Mouse (Mus musculus) liver, adult 2 months (tissue): ENCODE measurements around the gene H2-T3. TPM values are rescaled to one million over a fixed set of nuclear protein-coding genes. Genes with fewer than 3 reads are reported as not detected.

Experiments used
- DNase-seq: peaks from one replicate; pipeline ENCODE4 v3.0.0-alpha.2; 2011; ENCODE audit warnings: low read depth, low spot score; ENCODE audit errors: extremely low read depth
- H3K27ac ChIP-seq: fragments of 200-500 bp; replicated peaks from 2 replicates; pipeline ENCODE4 v1.5.1; 2012; ENCODE audit warnings: low read depth, mild to moderate bottlenecking, control low read depth, inconsistent platforms, low read length; ENCODE audit not compliant: insufficient read depth
- H3K27me3 ChIP-seq: fragments of 200-500 bp; 2 replicates; pipeline ENCODE4 v1.6.1; 2012; ENCODE audit warnings: mild to moderate bottlenecking, moderate library complexity, low read length, inconsistent platforms; ENCODE audit not compliant: control insufficient read depth, insufficient read depth
- H3K36me3 ChIP-seq: fragments of 200-500 bp; 2 replicates; pipeline ENCODE4 v1.6.1; 2012; ENCODE audit warnings: low read length, inconsistent platforms; ENCODE audit not compliant: control insufficient read depth, insufficient read depth
- H3K4me1 ChIP-seq: fragments of 200-500 bp; 2 replicates; pipeline ENCODE4 v1.6.1; 2011; ENCODE audit warnings: low read length; ENCODE audit not compliant: control insufficient read depth, insufficient read depth
- H3K4me3 ChIP-seq: fragments of 200-500 bp; 2 replicates; pipeline ENCODE4 v1.5.1; 2011; ENCODE audit warnings: low read depth, mild to moderate bottlenecking, control low read depth, low read length, moderate library complexity; ENCODE audit not compliant: insufficient read depth
- H3K79me2 ChIP-seq: fragments of 200-500 bp; 2 replicates; pipeline ENCODE4 v1.6.1; 2012; ENCODE audit warnings: inconsistent platforms, mild to moderate bottlenecking, low read length, moderate library complexity; ENCODE audit not compliant: control insufficient read depth, insufficient read depth
- H3K9ac ChIP-seq: fragments of 200-500 bp; 2 replicates; pipeline ENCODE4 v1.6.1; 2012; ENCODE audit warnings: low read depth, mild to moderate bottlenecking, control low read depth, inconsistent platforms, low read length
- CTCF ChIP-seq: fragments of 200-500 bp; IDR thresholded peaks from 2 replicates; pipeline ENCODE4 v1.5.1; 2011; ENCODE audit warnings: low read depth, low read length, control low read depth
- POLR2A ChIP-seq: fragments of 200-500 bp; IDR thresholded peaks from 2 replicates; pipeline ENCODE4 v1.6.1; 2011; ENCODE audit warnings: low read length, control low read depth; ENCODE audit not compliant: insufficient read depth; ENCODE audit errors: extremely low read depth
- WGBS: fragments of 180-500 bp; shearing (Covaris S2); methylation state at CpG from one replicate; pipeline ENCODE4 v1.1.7; 2018; 5-methylcytosine and 5-hydroxymethylcytosine counted together
- polyA plus RNA-seq: library from polyadenylated mRNA; depleted of rRNA; stranded (reverse); fragments of >200 nt; gene quantifications from 2 replicates; pipeline ENCODE4 v1.2.3, GENCODE M21; 2012
- total RNA-seq: library from RNA; depleted of rRNA; stranded (reverse); fragments of >200 nt; gene quantifications from 2 replicates; pipeline ENCODE4 v1.2.3, GENCODE M21; 2014

Gene H2-T3
- total and polyA plus RNA-seq, 2 experiments = not detected

DNA sequence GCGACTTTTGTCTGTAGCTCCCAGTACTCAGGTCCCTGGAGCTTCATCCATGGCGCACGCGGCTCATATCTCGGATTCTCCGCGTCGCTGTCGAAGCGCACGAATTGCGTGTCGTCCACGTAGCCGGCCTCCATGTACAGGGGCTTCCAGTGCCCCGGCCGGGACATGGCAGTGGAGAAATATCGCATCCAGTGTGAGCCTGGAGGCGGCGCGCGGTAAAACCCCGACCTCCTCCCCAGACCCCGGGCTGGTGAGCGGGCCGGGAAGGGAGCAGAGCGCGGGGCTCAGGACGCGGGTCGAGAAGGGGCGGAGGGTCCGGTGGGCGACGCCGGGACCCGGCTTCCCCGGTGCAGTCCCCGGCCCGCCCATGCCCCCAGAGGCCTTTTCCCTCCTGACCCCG is 15.8 kb upstream of the H2-T3 start:
- H3K27me3 ChIP-seq = no peaks in the 10 kb centered on the region
- peak overlapping the region; percentile 68 for H3K9ac ChIP-seq
- no peaks in the 10 kb centered on the region for H3K36me3 ChIP-seq
- no peak for DNase-seq
- no peak overlapping the region for H3K27ac ChIP-seq
- under 1% methylated on average over 41 of the region's 41 CpGs for WGBS
- peak overlapping the region; percentile 66 for H3K4me3 ChIP-seq
- no peak for TF ChIP-seq POLR2A
- TF ChIP-seq CTCF = no peak
- H3K4me1 ChIP-seq = no peaks in the 10 kb centered on the region
- H3K79me2 ChIP-seq = no peaks in the 10 kb centered on the region

- WGBS = under 1% methylated on average over 15 of the region's 15 CpGs
- no peak overlapping the region for H3K27ac ChIP-seq
- no peaks in the 10 kb centered on the region for H3K4me1 ChIP-seq
- no peaks in the 10 kb centered on the region for H3K79me2 ChIP-seq
- H3K4me3 ChIP-seq = peak overlapping the region; percentile 66
- peak; percentile 45 for DNase-seq
- TF ChIP-seq CTCF (no peak), POLR2A (no peak)
- H3K27me3 ChIP-seq = no peaks in the 10 kb centered on the region
- no peaks in the 10 kb centered on the region for H3K36me3 ChIP-seq
- peak overlapping the region; percentile 68 for H3K9ac ChIP-seq
These were observed 15.4 kb upstream of the H2-T3 start for GRCm38 (mm10) chr17:36205456-36205855.

- H3K79me2 ChIP-seq = no peaks in the 10 kb centered on the region
- peaks cover 2% of the 10 kb centered on the region; the same call in 1 of the 2 replicates for H3K27me3 ChIP-seq
- no peak overlapping the region for H3K27ac ChIP-seq
- WGBS = 94% methylated on average over 2 of the region's 2 CpGs
- H3K4me1 ChIP-seq = no peaks in the 10 kb centered on the region
- H3K4me3 ChIP-seq = no peak overlapping the region
- no peak overlapping the region for H3K9ac ChIP-seq
- TF ChIP-seq CTCF = no peak
- no peak for TF ChIP-seq POLR2A
- DNase-seq = no peak
- no peaks in the 10 kb centered on the region for H3K36me3 ChIP-seq
These were observed 11.8 kb upstream of the H2-T3 start for GRCm38 (mm10) chr17:36201851-36202250.

DNA sequence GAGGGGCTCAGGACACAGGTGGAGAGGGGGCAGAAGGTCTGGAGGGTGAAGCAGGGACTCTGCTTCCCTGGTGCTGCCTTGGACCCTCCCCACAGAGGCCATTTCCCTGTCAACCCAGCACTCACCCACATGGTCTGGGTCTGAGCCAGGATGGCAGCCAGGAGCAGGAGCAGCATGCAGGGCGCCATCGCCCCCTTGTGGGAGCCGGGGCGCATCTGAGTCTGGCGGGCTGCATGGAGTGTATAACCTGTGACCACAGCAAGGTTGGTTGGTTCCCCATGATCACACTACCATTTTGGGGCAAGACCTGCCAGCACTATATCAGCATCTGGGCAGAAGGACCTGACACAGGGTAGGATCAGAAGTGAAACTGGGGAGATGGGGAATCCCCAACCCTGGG is 8.2 kb upstream of the H2-T3 start:
- Histone ChIP-seq H3K36me3 (no peaks in the 10 kb centered on the region), H3K4me1 (no peaks in the 10 kb centered on the region), H3K27ac (no peak overlapping the region), H3K4me3 (no peak overlapping the region), H3K79me2 (no peaks in the 10 kb centered on the region), H3K27me3 (peaks cover 2% of the 10 kb centered on the region; the same call in 1 of the 2 replicates), H3K9ac (no peak overlapping the region)
- TF ChIP-seq POLR2A (no peak), CTCF (peak; percentile 30; the same call in 1 of the 2 replicates)
- no peak for DNase-seq
- 19% methylated on average over 5 of the region's 5 CpGs for WGBS

GRCm38 (mm10) chr17:36194471-36194870 is 4.4 kb upstream of the H2-T3 start:
- no peak overlapping the region for H3K4me3 ChIP-seq
- no peak for TF ChIP-seq POLR2A
- TF ChIP-seq CTCF = no peak
- H3K36me3 ChIP-seq = no peaks in the 10 kb centered on the region
- H3K27ac ChIP-seq = no peak overlapping the region
- no peak for DNase-seq
- H3K9ac ChIP-seq = no peak overlapping the region
- no peaks in the 10 kb centered on the region for H3K79me2 ChIP-seq
- no peaks in the 10 kb centered on the region for H3K4me1 ChIP-seq
- H3K27me3 ChIP-seq = peaks cover 2% of the 10 kb centered on the region; the same call in 1 of the 2 replicates
- WGBS = 67% methylated on average over 6 of the region's 6 CpGs

- WGBS = 29% methylated on average over 8 of the region's 8 CpGs
- peak; percentile 61 for DNase-seq
- H3K4me1 ChIP-seq = no peaks in the 10 kb centered on the region
- H3K79me2 ChIP-seq = no peaks in the 10 kb centered on the region
- TF ChIP-seq CTCF = peak; percentile 83
- no peak for TF ChIP-seq POLR2A
- no peak overlapping the region for H3K9ac ChIP-seq
- H3K36me3 ChIP-seq = no peaks in the 10 kb centered on the region
- no peak overlapping the region for H3K4me3 ChIP-seq
- H3K27ac ChIP-seq = no peak overlapping the region
- peaks cover 2% of the 10 kb centered on the region; the same call in 1 of the 2 replicates for H3K27me3 ChIP-seq
These were observed 3.6 kb upstream of the H2-T3 start for GRCm38 (mm10) chr17:36193546-36194141.
